10 mouse cellular contexts compared by ENCODE assay signal in the genomic region with DNA sequence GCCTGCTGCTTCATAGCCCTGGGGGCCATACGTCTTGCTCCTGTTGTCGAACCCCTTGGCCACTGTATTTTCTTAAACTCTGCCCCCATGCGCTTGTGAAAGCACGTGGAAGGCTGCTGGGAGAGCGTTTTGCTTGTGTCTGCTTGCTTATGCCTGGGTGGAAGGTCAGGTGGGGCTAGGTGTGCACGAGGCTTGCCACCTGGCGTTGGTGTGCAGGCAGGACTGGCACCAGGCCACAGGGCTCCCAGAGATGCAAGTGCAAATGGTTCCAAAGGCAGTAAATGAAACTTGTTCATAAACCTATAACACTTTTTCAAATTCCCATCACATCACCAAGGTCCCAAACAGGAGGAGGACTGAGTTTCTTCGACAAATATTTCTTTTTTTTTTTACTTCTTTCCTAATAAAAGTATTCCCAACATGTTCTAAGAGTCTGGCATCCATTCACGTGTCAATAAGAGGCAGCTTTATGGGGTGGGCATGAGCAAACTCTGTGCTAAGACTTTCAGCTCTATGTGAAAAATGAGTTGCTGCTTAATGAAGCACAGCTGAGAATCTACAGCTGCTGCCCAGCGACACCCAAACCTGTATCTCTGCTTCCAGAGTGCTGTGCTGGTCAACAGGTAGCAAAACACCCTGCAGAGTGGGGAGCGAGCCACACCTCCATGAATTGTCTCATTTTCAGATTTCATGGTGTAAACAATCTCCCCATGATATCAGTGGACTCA.
"Had no signal": no experiment of that assay in that cellular context is flagged by ENCODE, and none has a peak within 500 bp of the region (broad histone marks: within the 10 kb centered on the region; RNA-seq: fewer than 3 reads in every experiment).

No protein-coding gene starts in this region.

- ATAC-seq: hindbrain, embryonic 16.5 days; inflammation-experienced regulatory T-cells, adult 6 months; liver, embryonic 12.5 days; midbrain, embryonic 16.5 days had no signal

- H3K9ac ChIP-seq: limb, embryonic 15.5 days; liver, embryonic 12.5 days; lung, embryonic 15.5 days; midbrain, embryonic 12.5 days; neural tube, embryonic 13.5 days had no signal

- H3K36me3 ChIP-seq: limb, embryonic 15.5 days; liver, embryonic 12.5 days; lung, embryonic 15.5 days; midbrain, embryonic 12.5 days; neural tube, embryonic 13.5 days had no signal

- H3K27me3 ChIP-seq: limb, embryonic 15.5 days; liver, embryonic 12.5 days; lung, embryonic 15.5 days; midbrain, embryonic 12.5 days; neural tube, embryonic 13.5 days had no signal

- H3K4me3 ChIP-seq: limb, embryonic 15.5 days; liver, embryonic 12.5 days; lung, embryonic 15.5 days; midbrain, embryonic 12.5 days; neural tube, embryonic 13.5 days had no signal

- DNase-seq: right cerebral cortex, postnatal 25 days; thymus, postnatal 36 days had no signal

- H3K27ac ChIP-seq: limb, embryonic 15.5 days; liver, embryonic 12.5 days; lung, embryonic 15.5 days; midbrain, embryonic 12.5 days; neural tube, embryonic 13.5 days had no signal

- H3K4me2 ChIP-seq: limb, embryonic 15.5 days; liver, embryonic 12.5 days; lung, embryonic 15.5 days; midbrain, embryonic 12.5 days; neural tube, embryonic 13.5 days had no signal

- H3K4me1 ChIP-seq: liver, embryonic 12.5 days; lung, embryonic 15.5 days; midbrain, embryonic 12.5 days; neural tube, embryonic 13.5 days had no signal

- H3K9me3 ChIP-seq: limb, embryonic 15.5 days; liver, embryonic 12.5 days; lung, embryonic 15.5 days; midbrain, embryonic 12.5 days; neural tube, embryonic 13.5 days had no signal
